Mouse (Mus musculus): ENCODE measurements around the gene Hist1h2br. TPM values are rescaled to one million over a fixed set of nuclear protein-coding genes. Genes with fewer than 3 reads are reported as not detected.
"Not testable (repeated sequence)": the region's sequence is repeated elsewhere in the genome, so short reads cannot be mapped to it uniquely, and the experiment has no call there.

The Hist1h2br gene
- polyA plus RNA-seq, 2 experiments from 2014 or later = 4.7 to 6.5 TPM

- ATAC-seq = no peak
These were observed 14.3 kb downstream of the Hist1h2br start for GRCm38 (mm10) chr13:21847883-21848282.

DNA sequence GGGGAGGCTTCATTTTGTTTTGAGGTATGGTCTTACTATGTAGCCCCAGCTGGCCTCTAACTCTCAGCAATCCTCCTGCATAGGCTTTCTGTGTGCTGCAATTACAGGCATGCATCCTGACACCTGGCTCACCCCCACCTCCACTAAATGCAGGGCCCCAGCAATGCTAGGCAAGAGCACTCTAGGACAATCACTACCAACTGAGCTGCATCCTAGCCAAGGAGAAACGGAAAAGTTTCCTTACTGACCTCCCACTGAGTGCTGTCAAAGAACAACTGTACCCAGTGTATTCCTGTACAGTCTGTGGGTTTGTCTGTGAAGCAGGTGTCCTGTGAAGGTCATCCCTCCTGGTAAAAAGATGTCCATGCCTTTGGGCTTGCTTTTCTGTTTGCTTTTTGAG lies 17.2 kb downstream of the Hist1h2br start:
- ATAC-seq = not testable (repeated sequence)

DNA sequence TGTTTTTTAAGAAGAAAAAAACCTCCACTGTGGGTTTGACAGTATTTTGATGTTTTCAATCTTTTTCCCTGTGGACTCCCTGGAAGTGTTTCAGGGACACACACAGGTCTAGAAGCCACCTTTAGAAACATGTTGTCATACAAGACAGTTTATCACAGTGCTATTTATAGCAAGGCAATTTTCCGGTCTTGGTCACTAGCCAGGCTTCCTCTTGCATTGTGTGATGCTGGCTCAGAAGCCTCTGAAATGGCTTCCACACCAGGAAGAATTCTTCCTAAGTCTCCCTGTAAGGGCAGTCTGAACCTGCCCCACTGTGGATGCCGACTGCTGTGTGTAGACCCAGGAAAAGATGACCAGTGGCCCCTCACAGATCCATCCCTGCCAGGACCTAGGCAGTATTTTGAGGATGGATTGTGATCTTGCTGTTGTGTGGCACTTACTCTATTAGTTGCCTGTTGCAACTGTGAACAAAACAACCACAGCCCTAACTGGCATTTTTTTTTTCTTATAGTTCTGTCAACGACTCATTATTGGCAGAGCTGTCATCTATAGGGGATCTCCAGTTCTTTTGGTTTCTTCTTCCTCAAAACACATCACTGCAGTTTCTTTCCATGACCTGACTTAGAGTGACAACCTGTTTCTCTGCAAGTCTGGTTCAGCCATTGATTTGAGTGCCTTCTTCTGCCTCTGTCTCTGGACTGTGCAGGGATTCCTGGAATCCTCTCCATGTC lies 18.8 kb downstream of the Hist1h2br start:
- ATAC-seq = no peak

GRCm38 (mm10) chr13:21855146-21855545 lies 21.6 kb downstream of the Hist1h2br start:
- ATAC-seq = peak; percentile 23

GRCm38 (mm10) chr13:21855698-21856162 lies 22.2 kb downstream of the Hist1h2br start:
- ATAC-seq = no peak

DNA sequence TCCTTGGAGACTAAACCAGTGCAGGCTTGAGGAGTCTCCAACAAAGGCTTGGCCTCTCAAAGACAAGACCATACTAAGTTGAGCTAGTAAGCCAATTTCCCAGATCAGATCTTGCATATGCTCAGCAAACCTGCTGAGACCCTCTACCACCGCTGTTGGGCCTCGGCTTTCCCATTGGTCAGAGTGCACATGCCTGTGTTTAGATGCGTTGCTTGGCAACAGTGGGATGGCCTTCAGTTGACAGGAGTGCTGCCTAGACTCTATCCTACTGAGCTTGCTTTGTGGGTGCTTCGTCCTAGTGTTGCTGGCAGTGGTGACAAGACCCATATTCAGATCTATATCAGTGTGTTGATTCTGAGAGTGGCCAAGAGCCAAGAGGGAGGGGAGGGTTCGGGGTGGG lies 28.1 kb downstream of the Hist1h2br start:
- ATAC-seq = no peak

- not testable (repeated sequence) for ATAC-seq
These were observed 32.0 kb downstream of the Hist1h2br start for GRCm38 (mm10) chr13:21865503-21865902.

DNA sequence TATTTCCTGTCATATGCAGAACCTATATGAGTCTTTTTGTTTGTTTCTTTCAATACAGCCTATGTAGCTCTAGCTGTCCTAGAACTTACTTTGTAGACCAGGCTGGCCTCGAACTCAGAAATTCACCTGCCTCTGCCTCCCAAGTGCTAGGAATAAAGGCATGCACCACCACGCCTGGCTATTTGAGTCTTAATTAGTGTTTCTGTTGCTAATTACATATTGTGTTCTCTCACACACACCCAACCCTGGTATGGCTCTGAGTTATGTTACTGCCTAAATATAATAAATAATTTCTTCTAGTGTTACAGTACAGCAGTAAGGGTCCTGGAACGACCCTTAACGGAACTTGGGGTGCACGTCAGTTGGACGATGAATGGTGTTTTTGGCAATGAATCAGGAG lies 47.2 kb downstream of the Hist1h2br start:
- ATAC-seq = no peak

- no peak for ATAC-seq
These were observed 48.5 kb downstream of the Hist1h2br start for GRCm38 (mm10) chr13:21881878-21882669.

DNA sequence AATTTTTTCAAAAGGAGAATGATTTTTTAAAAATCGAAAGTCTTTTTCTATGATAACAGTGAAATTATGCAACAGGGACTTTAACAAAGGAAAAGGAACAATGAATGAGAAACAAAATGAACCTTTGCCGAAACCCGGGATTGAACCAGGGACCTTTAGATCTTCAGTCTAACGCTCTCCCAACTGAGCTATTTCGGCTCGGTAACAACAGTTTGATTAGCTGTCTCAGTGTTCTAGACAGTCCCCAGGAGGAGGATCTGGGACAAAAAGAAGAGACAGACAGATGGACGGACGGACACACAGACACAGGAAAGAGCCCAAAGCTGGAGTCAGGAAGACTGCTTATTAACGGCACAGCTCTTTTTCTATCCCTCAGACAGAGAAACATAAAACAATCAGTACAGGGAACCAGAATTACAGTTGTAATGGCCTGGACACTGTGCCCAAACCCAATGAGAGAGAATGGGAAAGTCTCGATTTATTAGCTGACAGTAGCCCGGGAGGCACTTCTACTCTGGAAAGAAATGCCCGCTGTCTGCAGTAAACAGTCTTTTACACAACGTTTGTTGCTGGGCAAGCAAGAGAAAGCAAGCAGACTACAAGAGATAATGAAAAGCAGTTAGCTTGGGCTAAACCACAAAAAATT lies 49.3 kb downstream of the Hist1h2br start:
- no peak for ATAC-seq

GRCm38 (mm10) chr13:21883407-21883806 lies 49.9 kb downstream of the Hist1h2br start:
- no peak for ATAC-seq

GRCm38 (mm10) chr13:21884586-21884985 lies 51.0 kb downstream of the Hist1h2br start:
- ATAC-seq = no peak

Other genes with a start within 250 kb of the Hist1h2br start
- gene Olfr1362, start 219.7 kb upstream of the Hist1h2br start, polyA plus RNA-seq (2017; shearing (Covaris generic)) = not detected
- not detected for gene Olfr11, start 191.2 kb upstream of the Hist1h2br start, polyA plus RNA-seq (2017; shearing (Covaris generic))
- gene Olfr1361, start 170.4 kb upstream of the Hist1h2br start, polyA plus RNA-seq (2017; shearing (Covaris generic)) = not detected
- not detected for gene Olfr1360, start 156.3 kb upstream of the Hist1h2br start, polyA plus RNA-seq (2017; shearing (Covaris generic))
- not detected for gene Olfr1359, start 135.6 kb upstream of the Hist1h2br start, polyA plus RNA-seq (2017; shearing (Covaris generic))
- gene Hist1h2bl, start 117.6 kb upstream of the Hist1h2br start, polyA plus RNA-seq (2017; shearing (Covaris generic)) = not detected
- gene Hist1h2ai, start 117.3 kb upstream of the Hist1h2br start, polyA plus RNA-seq (2017; shearing (Covaris generic)) = 10 to 100 TPM in 1 of 2 experiments, not detected in 1; 41.5 TPM
- 1 to 10 TPM; 2.1 to 2.5 TPM for gene Hist1h3h, start 116.1 kb upstream of the Hist1h2br start, polyA plus RNA-seq (2017; shearing (Covaris generic))
- gene Hist1h2bm, start 111.7 kb upstream of the Hist1h2br start, polyA plus RNA-seq (2017; shearing (Covaris generic)) = 1 to 10 TPM; 1.8 to 2.5 TPM
- not detected for gene Hist1h4j, start 98.7 kb upstream of the Hist1h2br start, polyA plus RNA-seq (2017; shearing (Covaris generic))
- gene Hist1h4k, start 83.2 kb upstream of the Hist1h2br start, polyA plus RNA-seq (2017; shearing (Covaris generic)) = 10 to 100 TPM in 1 of 2 experiments, 1 to 10 TPM in 1; 8.2 to 16.8 TPM
- 1 to 10 TPM in 1 of 2 experiments, not detected in 1; 2.1 TPM for gene Hist1h2ak, start 79.9 kb upstream of the Hist1h2br start, polyA plus RNA-seq (2017; shearing (Covaris generic))
- gene Hist1h2bn, start 79.6 kb upstream of the Hist1h2br start, polyA plus RNA-seq (2017; shearing (Covaris generic)) = 1 to 10 TPM in 1 of 2 experiments, not detected in 1; 5.6 TPM
- 1 to 10 TPM; 3.6 to 5.1 TPM for gene Hist1h1b, start 53.1 kb upstream of the Hist1h2br start, polyA plus RNA-seq (2017; shearing (Covaris generic))
- not detected for gene Hist1h3i, start 50.4 kb upstream of the Hist1h2br start, polyA plus RNA-seq (2017; shearing (Covaris generic))
- 1 to 10 TPM in 1 of 2 experiments, not detected in 1; 8.0 TPM for gene Hist1h2an, start 46.5 kb upstream of the Hist1h2br start, polyA plus RNA-seq (2017; shearing (Covaris generic))
- not detected for gene Hist1h2bp, start 46.3 kb upstream of the Hist1h2br start, polyA plus RNA-seq (2017; shearing (Covaris generic))
- 1 to 10 TPM; 4.9 to 6.4 TPM for gene Hist1h2bq, start 23.5 kb upstream of the Hist1h2br start, polyA plus RNA-seq (2017; shearing (Covaris generic))
- gene Hist1h2ao, start 23.3 kb upstream of the Hist1h2br start, polyA plus RNA-seq (2017; shearing (Covaris generic)) = not detected
- 10 to 100 TPM in 1 of 2 experiments, not detected in 1; 21.4 TPM for gene Hist1h4m, start 22.0 kb upstream of the Hist1h2br start, polyA plus RNA-seq (2017; shearing (Covaris generic))
- 10 to 100 TPM in 1 of 2 experiments, not detected in 1; 12.8 TPM for gene Hist1h4n, start 1.5 kb upstream of the Hist1h2br start, polyA plus RNA-seq (2017; shearing (Covaris generic))
- 100 to 1,000 TPM in 1 of 2 experiments, 10 to 100 TPM in 1; 94.5 to 115 TPM for gene Hist1h2ap, start 236 bp upstream of the Hist1h2br start, polyA plus RNA-seq (2017; shearing (Covaris generic))
- gene Zfp184, start 111.4 kb downstream of the Hist1h2br start, polyA plus RNA-seq (2017; shearing (Covaris generic)) = under 1 TPM in 1 of 2 experiments, not detected in 1; 0.37 TPM
- not detected for gene Pom121l2, start 147.5 kb downstream of the Hist1h2br start, polyA plus RNA-seq (2017; shearing (Covaris generic))
- gene Prss16, start 176.0 kb downstream of the Hist1h2br start, polyA plus RNA-seq (2017; shearing (Covaris generic)) = under 1 TPM in 1 of 2 experiments, not detected in 1; 0.74 TPM
- gene Hist1h2ah, start 201.8 kb downstream of the Hist1h2br start, polyA plus RNA-seq (2017; shearing (Covaris generic)) = not detected
- gene Hist1h2bk, start 202.1 kb downstream of the Hist1h2br start, polyA plus RNA-seq (2017; shearing (Covaris generic)) = 1 to 10 TPM in 1 of 2 experiments, not detected in 1; 4.8 TPM
- gene Hist1h4i, start 207.6 kb downstream of the Hist1h2br start, polyA plus RNA-seq (2017; shearing (Covaris generic)) = 1 to 10 TPM; 5.4 to 6.7 TPM
- gene Hist1h2ag, start 209.2 kb downstream of the Hist1h2br start, polyA plus RNA-seq (2017; shearing (Covaris generic)) = not detected
- 1 to 10 TPM; 3.8 to 9.5 TPM for gene Hist1h2bj, start 209.5 kb downstream of the Hist1h2br start, polyA plus RNA-seq (2017; shearing (Covaris generic))

Measured in CD4-positive, CD25-positive, alpha-beta regulatory T cell, adult 4 months (primary cell).